Mouse (Mus musculus) layer of hippocampus, postnatal 14 days (tissue): ENCODE measurements around the gene Lpar6. TPM values are rescaled to one million over a fixed set of nuclear protein-coding genes. Genes with fewer than 3 reads are reported as not detected.
A peak's percentile ranks its signal among the peaks of the same experiment; 100 is the strongest.

ENCODE experiments used
- DNase-seq, 2 experiments: peaks; one replicate each; pipeline ENCODE4 v3.0.0; 2021 to 2022; ENCODE audit warnings: low spot score in 2 of 2, mixed read lengths in 1 of 2
- long read RNA-seq, 2 experiments: library from polyadenylated mRNA; stranded (forward); transcript quantifications; one replicate each; pipeline ENCODE4 v2.0.0; 2021
- total RNA-seq, 2 experiments: library from RNA; stranded (reverse); gene quantifications; 2 replicates each; pipeline ENCODE4 v1.2.3; 2021

Gene Lpar6
- 1 to 10 TPM; 2.1 to 2.2 TPM for total RNA-seq
- long read RNA-seq, experiment 1, full-length matches to known transcripts = 6 of 6 reads
- long read RNA-seq, experiment 1, partial matches to known transcripts = 0 of 6 reads
- long read RNA-seq, experiment 1, other reads (novel, unspliced or antisense) = 0 of 6 reads
- long read RNA-seq, experiment 2, full-length matches to known transcripts = 10 of 10 reads
- long read RNA-seq, experiment 2, partial matches to known transcripts = 0 of 10 reads
- long read RNA-seq, experiment 2, other reads (novel, unspliced or antisense) = 0 of 10 reads

DNA sequence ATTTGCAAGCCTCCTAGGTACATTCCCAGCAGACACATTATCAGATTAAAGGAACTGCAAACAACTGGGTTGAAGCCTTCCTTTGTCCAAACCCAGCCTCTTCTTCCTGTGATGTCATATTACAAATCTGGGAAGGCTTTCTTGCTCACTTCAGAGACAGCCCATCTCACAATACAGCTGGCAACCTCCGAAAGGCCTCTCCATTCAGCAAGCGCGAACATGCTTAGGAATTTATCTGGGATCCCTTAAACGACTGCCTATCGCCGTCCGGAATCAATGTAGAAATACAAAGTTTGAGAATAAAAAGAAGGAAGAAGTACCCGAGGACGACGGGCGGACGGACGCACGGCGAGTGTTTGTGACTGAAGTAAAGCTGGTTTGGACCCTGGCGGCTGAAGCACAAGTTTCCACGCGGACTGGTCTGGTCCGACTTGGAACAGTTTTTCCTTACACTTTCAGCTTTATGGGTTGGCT lies at the start of gene Lpar6:
Gene Lpar6 (plus strand): TSS at position 48 of the 474 bp plus-strand sequence.
- peak in 1 of 2 experiments; percentile 45 for DNase-seq

DNA sequence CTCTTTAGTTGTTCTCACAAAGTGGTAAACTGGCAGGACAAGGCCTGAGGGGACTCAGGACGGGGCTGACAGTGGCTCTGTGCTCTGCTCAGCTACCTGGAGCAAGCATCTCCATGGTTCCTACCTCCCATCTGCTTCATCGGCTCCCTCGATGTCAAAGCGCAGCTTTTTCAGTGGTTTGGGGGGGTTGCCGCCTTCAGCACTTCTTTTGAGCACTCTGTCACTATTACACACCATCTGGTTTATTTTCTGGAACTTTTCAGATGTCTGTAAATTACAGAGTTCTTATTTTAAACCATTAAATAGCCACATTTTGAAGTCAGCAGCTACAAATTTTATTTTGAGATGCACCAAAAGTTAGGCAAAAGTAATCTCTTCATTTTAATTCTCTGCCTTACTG lies 38.6 kb upstream of the Lpar6 start:
- DNase-seq = no peak

GRCm38 (mm10) chr14:73201447-73201846 lies 36.2 kb upstream of the Lpar6 start:
- DNase-seq = no peak

- no peak for DNase-seq
These were observed 33.7 kb upstream of the Lpar6 start for GRCm38 (mm10) chr14:73204016-73204415.

DNA sequence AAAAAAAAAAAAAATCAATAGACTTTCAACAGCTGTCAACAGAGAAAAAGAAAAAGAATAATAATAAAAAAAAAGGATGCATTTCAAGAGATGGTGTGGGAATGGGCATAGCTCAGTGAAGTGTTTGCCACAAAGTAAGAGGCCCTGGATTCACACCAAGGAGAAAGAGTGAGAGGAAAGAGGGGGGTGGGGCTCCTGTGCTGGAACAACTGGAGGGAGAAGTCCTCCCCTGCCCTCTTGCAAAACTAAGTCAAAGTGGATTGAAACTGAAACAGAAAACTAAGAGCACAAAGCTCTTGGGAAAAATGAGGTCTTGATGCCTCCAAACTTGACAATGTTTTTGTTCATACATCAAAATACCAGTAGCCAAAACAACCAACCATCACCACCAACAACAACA lies 28.4 kb upstream of the Lpar6 start:
- DNase-seq = no peak

DNA sequence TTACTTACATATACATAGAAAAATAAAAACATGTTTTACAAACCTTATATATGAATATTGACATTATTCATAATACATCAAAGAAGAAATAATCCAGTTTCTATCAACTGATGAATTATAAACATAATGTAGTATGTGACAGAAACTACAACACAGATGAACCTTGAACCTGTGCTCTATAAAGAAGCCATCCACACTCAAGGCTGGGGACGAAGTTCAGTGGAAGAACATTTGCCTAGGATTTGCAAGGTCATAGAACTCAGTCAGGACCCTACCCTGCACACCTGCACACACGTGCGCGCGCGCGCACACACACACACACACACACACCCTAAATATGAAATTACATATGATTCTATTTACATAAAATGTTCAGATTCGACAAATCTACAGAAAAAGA lies 27.5 kb upstream of the Lpar6 start:
- DNase-seq = no peak

- no peak for DNase-seq
These were observed 26.2 kb upstream of the Lpar6 start for GRCm38 (mm10) chr14:73211477-73211876.

GRCm38 (mm10) chr14:73217062-73217461 lies 20.6 kb upstream of the Lpar6 start:
- DNase-seq = peak in 1 of 2 experiments; percentile 45

DNA sequence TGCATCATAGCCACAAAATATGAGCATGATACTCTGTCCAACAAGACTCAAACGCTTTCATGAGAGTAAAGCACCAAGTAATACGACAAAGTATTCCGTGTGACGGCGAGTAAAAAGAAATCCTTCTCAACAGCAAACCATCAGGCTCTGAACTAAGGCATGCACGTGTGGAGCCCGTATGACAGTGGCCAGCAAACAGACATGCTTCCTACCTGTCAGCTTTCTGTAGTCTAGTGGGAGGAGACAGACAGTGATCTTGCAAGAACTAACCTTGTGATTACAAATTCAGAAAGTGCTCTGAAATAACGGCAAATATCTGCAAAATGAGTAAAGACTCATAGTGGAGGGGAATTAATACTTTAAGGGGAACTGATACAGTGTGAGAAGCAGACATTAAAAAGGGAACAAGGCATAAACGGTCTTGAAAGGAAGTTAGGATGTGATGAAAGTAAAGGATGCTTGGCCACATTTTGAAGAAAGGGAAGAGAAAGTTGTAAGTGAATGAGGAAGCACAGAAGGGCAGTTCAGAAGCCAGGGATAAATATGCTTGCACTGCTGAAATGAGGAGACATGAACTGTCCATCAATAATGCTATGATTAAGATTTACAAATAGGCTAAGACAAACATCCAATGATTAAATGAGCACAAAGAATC lies 15.3 kb upstream of the Lpar6 start:
- DNase-seq = no peak

- no peak for DNase-seq
These were observed 11.3 kb upstream of the Lpar6 start for GRCm38 (mm10) chr14:73226346-73226745.

GRCm38 (mm10) chr14:73226849-73227248 lies 10.8 kb upstream of the Lpar6 start:
- DNase-seq = no peak

- no peak for DNase-seq
These were observed 6.3 kb upstream of the Lpar6 start for GRCm38 (mm10) chr14:73231286-73231982.

- DNase-seq = no peak
These were observed 3.1 kb upstream of the Lpar6 start for GRCm38 (mm10) chr14:73234468-73235031.

- DNase-seq = peak in 1 of 2 experiments; percentile 33
These were observed 979 bp downstream of the Lpar6 start for GRCm38 (mm10) chr14:73238498-73239250.

DNA sequence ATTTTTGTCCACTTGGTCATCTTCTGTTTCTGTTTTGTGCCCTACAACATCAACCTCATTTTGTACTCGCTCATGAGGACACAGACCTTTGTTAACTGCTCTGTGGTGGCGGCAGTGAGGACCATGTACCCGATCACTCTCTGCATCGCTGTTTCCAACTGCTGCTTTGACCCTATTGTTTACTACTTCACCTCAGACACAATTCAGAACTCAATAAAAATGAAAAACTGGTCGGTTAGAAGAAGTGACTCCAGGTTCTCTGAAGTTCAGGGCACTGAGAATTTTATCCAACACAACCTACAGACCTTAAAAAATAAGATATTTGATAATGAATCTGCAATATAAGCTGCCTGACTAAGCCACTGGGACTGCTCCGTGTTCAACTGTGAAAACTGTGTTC lies 1.6 kb downstream of the Lpar6 start:
- no peak for DNase-seq

DNA sequence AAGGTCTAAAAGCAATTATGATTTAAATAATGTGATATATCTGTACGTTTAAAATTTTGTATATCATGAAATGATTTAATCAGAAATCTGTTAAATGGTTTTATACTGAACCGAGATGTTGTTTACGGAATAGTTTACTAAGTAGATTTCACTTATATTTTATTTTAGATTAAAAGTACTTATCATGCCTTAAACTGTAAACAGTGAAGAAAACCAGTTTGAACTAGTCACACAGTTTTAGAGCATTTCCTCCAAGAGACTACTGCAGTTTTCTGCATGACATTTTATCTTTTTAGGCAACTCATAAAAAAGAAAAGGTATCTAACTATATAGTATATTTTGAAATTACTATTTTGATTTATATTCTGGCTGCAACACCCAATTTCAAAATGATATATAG lies 2.2 kb downstream of the Lpar6 start:
- no peak for DNase-seq

DNA sequence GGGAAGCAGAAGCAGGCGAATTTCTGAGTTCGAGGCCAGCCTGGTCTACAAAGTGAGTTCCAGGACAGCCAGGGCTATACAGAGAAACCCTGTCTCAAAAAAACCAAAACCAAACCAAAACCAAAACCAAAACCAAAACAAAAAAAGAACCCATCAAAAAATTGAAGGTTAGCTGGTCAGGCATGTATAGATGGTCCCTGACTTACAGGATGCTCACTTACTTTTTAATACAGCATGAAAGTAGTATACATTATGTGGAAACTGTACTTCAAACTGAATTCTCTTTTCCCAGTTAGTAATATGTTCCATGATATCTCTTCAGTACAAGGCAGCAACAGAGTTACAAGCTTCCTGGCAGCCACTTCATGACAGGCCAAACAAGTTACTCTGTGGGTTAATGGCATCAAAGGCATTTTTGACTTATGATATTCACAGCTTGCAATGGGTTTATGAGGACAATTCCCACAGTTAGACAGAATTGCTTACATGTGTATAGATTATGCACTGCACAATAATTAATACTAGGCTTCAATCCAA lies 6.4 kb downstream of the Lpar6 start:
- no peak for DNase-seq

GRCm38 (mm10) chr14:73250056-73250455 lies 12.4 kb downstream of the Lpar6 start:
- DNase-seq = no peak

- no peak for DNase-seq
These were observed 14.6 kb downstream of the Lpar6 start for GRCm38 (mm10) chr14:73252276-73252675.

DNA sequence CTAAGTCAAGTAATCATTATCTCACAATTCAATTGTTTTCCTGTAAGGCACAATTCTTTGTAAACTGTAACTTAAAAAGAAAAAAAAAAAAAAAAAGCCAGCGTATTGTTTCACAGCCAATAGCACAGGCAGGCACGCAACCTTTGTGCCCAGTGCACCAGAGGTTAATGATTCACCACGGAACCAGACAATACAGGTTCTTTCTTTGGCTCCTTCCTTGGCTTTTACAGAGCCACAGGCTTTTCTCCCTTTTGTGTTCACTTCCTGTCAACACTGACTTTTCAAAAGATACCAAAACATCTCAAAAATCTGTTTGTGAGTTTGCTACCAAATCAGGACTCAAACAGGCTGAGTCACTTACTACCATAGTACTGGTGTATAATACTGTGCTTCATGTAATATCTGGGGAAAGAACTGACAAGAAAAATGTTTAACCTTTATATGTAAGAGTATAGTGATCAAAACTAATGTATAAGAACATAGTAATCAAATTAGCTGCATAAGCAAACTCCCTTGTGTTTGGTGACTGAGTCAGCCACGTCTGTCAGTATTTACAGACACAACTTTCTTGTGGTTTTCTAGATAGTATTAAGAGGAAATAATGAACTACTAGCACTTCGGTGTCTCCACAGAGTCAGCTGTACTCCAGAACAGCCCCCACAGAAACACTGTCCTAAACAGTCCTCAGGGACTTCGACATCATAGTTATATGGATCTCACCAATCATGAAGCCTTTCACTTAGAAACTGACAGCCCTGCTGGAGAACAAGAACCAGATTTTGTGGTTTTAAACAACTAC lies 16.0 kb downstream of the Lpar6 start:
- DNase-seq = no peak
